Mouse (Mus musculus): ENCODE data around the gene Capn12.
"Not testable (repeated sequence)": the region's sequence is repeated elsewhere in the genome, so short reads cannot be mapped to it uniquely, and the experiment has no call there.

The Capn12 gene

GRCm38 (mm10) chr7:28879606-28880005 lies 1.6 kb upstream of the Capn12 start:
- no peak for DNase-seq

- DNase-seq, result no peak
Observed at GRCm38 (mm10) chr7:28880554-28880953, 668 bp upstream of the Capn12 start.

- no peak for DNase-seq
Observed at GRCm38 (mm10) chr7:28883039-28883438, 1.8 kb downstream of the Capn12 start.

GRCm38 (mm10) chr7:28883704-28884103 lies 2.5 kb downstream of the Capn12 start:
- DNase-seq, result not testable (repeated sequence)

- no peak for DNase-seq
Observed at GRCm38 (mm10) chr7:28886486-28886885, 5.3 kb downstream of the Capn12 start.

GRCm38 (mm10) chr7:28888701-28889161 lies 7.5 kb downstream of the Capn12 start:
- no peak for DNase-seq

- no peak for DNase-seq
Observed at GRCm38 (mm10) chr7:28892601-28893000, 11.4 kb downstream of the Capn12 start.

GRCm38 (mm10) chr7:28893643-28894265 lies 12.5 kb downstream of the Capn12 start:
- peak; percentile 60 for DNase-seq

GRCm38 (mm10) chr7:28894942-28895341 lies 13.7 kb downstream of the Capn12 start:
- DNase-seq, result no peak

GRCm38 (mm10) chr7:28897661-28898060 lies 16.4 kb downstream of the Capn12 start:
- DNase-seq, result no peak

GRCm38 (mm10) chr7:28899972-28900371 lies 18.8 kb downstream of the Capn12 start:
- DNase-seq, result no peak

GRCm38 (mm10) chr7:28901311-28902125 lies 20.3 kb downstream of the Capn12 start:
- DNase-seq, result no peak

GRCm38 (mm10) chr7:28902180-28902579 lies 21.0 kb downstream of the Capn12 start:
- no peak for DNase-seq

GRCm38 (mm10) chr7:28902809-28903208 lies 21.6 kb downstream of the Capn12 start:
- DNase-seq, result no peak

- DNase-seq, result no peak
Observed at GRCm38 (mm10) chr7:28903778-28904177, 22.6 kb downstream of the Capn12 start.

- DNase-seq, result no peak
Observed at GRCm38 (mm10) chr7:28907195-28907594, 26.0 kb downstream of the Capn12 start.

GRCm38 (mm10) chr7:28911632-28912031 lies 30.4 kb downstream of the Capn12 start:
- DNase-seq, result peak; percentile 64

- DNase-seq, result no peak
Observed at GRCm38 (mm10) chr7:28913171-28913570, 31.9 kb downstream of the Capn12 start.

GRCm38 (mm10) chr7:28916491-28916890 lies 35.3 kb downstream of the Capn12 start:
- DNase-seq, result no peak

- peak; percentile 76 for DNase-seq
Observed at GRCm38 (mm10) chr7:28917503-28918426, 36.5 kb downstream of the Capn12 start.

- no peak for DNase-seq
Observed at GRCm38 (mm10) chr7:28918540-28918939, 37.3 kb downstream of the Capn12 start.

GRCm38 (mm10) chr7:28919815-28920214 lies 38.6 kb downstream of the Capn12 start:
- peak; percentile 85 for DNase-seq

- no peak for DNase-seq
Observed at GRCm38 (mm10) chr7:28921178-28921577, 40.0 kb downstream of the Capn12 start.
